Mouse (Mus musculus) right cerebral cortex, postnatal 10 days (tissue): ENCODE measurements around the gene Kif13a.
A peak's percentile ranks its signal among the peaks of the same experiment; 100 is the strongest.

Experiments used
- DNase-seq, 2 experiments: peaks; one replicate each; pipeline ENCODE4 v3.0.0; 2021; ENCODE audit warnings: low spot score in 2 of 2

The Kif13a gene

GRCm38 (mm10) chr13:46727837-46728268 lies 201.8 kb downstream of the Kif13a start, which contains the start of gene Nup153:
Gene Nup153 (minus strand): TSS chr13:46727940.
- peak; percentile 99 to 100 for DNase-seq

DNA sequence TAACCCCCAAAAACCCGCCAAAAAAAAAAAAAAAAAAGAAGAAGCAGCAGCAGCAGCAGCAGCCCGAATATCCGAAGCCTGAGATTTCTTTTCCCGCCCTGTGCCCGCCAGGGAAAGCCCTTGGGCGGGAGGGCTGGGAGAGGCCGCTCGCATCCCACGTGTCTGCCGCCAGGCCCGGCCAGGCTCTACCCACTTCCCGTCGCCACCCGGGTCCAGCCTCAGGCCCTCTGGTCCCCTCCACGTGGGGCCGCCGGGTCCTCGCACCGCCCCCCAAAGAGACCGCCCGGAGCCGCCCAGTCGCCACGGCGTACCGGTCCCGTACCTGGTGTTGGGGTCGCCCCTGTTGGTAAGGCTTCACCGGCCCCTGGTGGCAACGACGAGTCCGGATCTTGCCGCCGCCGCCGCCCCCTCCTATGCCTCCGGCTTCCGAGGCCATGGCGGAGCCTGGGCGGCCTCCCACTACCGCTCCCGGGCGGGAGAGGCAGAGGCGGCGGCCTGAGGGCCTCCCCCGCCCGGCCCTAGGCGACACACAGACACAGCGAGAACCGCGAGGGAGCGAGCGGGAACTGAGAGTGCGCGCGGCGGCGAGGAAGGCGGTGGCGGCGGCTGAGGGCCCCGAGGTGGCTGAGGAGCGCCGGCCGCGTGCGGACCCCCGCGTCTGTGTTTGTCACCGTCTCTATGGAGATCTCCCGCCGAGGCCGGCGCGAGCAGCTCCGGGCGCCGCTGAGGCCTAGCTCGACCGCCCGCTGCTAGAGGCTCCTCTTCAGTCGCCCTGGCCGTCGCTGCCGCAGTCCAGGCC lies 202.4 kb downstream of the Kif13a start:
- peak; percentile 66 to 71 for DNase-seq

DNA sequence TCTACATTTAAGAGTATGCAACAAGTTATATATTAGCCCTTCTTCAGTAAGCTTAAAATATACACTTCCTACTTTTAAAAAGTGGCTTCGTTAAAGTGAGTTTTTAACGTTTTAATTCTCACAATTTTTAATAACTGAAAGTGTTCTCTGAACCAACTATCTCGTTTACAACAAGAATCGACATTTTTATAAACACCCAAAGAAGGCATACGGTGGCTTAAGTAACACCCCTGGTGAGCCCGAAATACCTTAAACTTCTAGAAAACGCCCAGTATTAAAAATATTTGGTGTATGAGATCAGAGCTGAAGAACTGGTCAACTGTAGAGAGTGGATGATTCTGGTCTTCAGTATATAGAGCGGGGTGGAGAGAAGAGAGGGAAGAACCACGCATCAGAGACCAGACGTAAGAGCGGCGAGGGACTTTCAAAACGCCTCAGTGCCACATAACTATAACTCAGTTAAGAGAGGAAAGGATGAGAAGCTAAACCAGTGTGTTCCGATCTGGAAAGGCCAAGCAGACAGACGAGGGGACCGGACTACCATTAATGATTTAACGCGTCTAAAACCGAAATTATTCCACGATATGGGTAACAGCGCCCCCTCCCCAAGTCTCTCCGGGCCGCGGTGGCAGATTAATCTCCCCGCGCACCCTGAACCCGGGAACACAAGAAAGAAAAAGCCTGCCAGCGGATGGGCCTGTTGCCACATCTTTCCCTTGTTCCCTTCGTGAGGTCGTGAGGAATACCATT lies 203.2 kb downstream of the Kif13a start:
- DNase-seq, result peak; percentile 43 to 53

DNA sequence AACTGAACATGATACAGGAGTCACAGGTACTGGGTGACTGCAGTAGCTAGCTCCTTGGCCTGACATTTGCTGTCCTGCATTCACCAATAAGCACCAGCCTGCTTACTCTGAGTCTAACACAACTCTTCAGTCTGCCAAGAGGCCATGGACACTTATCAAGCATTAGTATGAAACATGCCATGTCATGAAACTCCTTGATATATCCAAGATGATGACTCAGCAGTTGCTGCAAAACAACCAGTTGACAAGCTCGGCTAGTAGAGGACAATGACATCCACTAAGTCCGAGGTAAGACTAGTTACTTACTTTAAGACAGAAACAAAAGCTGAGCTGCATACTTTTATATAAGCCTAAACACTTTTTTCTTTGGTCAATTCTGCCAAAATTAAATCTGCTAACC lies 204.4 kb downstream of the Kif13a start:
- no peak for DNase-seq

DNA sequence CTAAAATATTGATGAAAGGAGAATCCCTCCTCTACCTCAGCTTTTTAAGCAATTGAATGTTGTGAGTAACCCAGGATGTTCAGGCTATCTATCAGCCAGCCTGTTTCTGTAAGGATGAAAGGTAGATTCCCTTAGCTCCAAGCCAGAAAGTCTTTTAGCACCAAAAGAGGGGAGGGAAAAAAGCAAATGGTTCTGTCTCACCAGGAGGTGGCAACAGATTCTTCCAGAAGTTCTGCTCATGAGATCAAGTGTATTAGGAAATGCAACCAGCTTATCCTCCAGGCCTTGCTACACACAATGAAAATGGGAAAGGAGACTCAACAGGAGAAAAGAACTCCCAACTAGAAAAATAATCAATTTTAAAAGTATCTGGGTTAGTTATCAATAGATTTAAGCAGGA lies 205.3 kb downstream of the Kif13a start:
- no peak for DNase-seq

GRCm38 (mm10) chr13:46721009-46721408 lies 208.7 kb downstream of the Kif13a start:
- no peak for DNase-seq

- DNase-seq, result no peak
These were observed 210.7 kb downstream of the Kif13a start for GRCm38 (mm10) chr13:46718893-46719400.

DNA sequence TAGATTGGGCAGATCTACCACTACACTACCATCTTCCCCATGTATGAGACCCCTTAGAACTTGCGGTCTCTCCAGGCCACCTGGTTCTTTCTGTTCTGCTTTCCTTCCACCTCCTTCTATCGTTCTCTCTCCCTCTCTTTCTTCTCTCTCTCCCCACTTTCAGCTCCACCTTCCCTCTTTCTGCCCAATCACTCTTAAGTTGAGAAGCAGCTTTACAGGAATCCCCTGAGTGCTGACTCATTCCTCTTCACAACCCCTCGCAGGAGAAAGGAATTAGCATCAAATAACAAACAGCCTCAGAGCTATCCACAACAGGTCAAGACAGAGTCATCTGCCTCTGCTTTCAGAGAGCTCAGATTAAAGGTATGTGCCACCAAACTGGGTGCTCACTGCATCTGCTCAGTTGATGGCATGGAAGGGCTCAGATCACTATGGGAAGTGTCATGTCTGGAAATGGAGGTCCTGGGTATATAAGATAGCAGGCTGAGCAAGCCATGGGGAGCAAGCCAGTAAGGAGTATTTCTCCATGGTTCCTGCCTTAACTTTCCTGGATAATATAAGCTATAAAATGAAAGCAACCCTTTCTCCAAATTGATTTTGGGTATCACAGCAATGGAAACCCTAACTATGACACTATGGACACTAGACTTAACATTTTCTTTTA lies 213.6 kb downstream of the Kif13a start:
- DNase-seq, result no peak

DNA sequence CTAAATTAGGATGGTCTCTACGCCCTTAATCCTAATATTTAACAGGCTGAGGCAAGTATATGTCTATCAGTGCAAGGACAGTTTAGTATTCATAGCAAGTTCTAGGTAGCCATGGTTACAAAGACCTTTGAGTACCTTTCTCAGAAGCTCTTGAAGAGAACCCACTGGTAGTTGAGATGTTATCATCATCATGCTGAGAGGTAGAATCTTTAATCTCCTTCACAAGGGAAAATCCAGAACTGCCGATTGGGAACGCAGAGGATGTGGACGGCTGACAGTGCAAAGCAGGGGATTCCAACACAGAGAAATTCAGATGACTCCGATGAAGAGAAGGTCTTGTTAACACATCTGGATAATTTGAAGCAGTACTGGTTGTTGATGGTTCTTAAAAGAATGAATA lies 216.2 kb downstream of the Kif13a start:
- DNase-seq, result no peak

DNA sequence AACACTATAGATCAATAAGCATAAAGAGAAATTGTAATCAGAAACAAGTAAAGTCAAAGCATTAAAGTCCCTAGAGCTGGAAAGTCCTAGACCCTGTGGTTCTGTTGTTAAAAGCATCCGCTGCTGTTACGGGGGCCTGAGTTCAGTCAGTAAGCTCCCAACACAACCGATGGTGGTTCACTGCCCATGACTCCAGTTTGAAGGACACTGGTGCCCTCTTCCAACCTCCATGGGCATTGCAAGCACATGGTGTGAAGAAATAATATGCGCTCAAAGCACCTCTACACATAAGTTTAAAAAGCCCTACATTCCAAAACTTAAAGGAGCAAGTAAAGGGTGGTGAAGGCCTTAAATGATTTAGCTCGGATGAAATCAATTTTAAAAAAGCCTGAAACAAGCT lies 226.5 kb downstream of the Kif13a start:
- no peak for DNase-seq

DNA sequence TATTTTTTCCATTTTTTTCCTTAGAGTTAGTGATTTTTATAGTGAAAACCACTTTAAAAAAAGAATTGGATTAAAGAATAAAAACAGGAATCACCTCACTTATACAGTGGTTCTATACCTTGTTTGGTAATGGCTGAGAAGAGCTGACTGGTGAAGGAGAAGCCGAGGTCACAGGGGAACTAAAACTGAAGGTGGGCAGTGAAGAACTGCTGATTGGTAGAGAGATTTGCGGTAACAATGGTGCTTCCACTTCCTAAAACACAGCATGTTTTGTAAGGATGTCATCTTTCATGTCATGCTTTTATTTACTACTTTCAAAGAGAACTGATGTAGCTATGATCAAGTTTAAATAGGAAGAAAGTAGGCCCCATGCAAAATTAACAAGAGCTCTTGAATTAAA lies 228.2 kb downstream of the Kif13a start:
- no peak for DNase-seq

- DNase-seq, result no peak
These were observed 230.3 kb downstream of the Kif13a start for GRCm38 (mm10) chr13:46699372-46699771.
